Mouse (Mus musculus): ENCODE measurements around the gene Kif17.
A peak's percentile ranks its signal among the peaks of the same experiment; 100 is the strongest.

The Kif17 gene

GRCm38 (mm10) chr4:138250088-138250960, at the start of gene Kif17, which contains the start of gene Sh2d5:
Gene Kif17, plus strand, starts transcription at chr4:138250435.
Gene Sh2d5, plus strand, starts transcription at chr4:138250403.
- peak; percentile 74 for DNase-seq (ENCODE audit: low read depth, low spot score)

GRCm38 (mm10) chr4:138200769-138201168, 49.5 kb upstream of the Kif17 start:
- DNase-seq (ENCODE audit: low read depth, low spot score) = no peak

GRCm38 (mm10) chr4:138201696-138202095, 48.5 kb upstream of the Kif17 start:
- no peak for DNase-seq (ENCODE audit: low read depth, low spot score)

DNA sequence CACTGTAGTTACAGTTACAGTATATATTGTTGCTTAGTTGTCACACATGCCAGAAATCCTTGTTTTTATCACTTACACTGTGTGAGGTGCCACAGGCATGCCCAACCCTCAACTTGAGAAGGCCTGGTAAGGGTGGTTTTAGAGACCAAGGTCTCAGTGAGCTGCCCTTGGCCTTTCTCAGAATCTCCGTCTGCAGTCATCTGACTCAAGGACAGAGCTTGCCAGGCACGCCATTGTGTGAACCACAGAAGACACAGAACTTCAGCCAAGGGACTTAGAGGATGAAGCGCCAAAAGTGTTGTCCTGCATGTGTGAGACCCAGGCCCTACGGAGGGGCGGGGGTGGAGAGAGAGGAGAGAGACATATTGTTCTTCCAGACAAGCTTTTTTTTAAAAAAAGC, 40.1 kb upstream of the Kif17 start:
- DNase-seq (ENCODE audit: low read depth, low spot score) = no peak

GRCm38 (mm10) chr4:138213861-138214260, 36.4 kb upstream of the Kif17 start:
- DNase-seq (ENCODE audit: low read depth, low spot score) = no peak

- peak; percentile 13 for DNase-seq (ENCODE audit: low read depth, low spot score)
These were observed 34.5 kb upstream of the Kif17 start for GRCm38 (mm10) chr4:138215671-138216199.

GRCm38 (mm10) chr4:138216200-138216890, 33.9 kb upstream of the Kif17 start, which contains the start of gene Hp1bp3:
Gene Hp1bp3, plus strand, starts transcription at chr4:138216296.
- DNase-seq (ENCODE audit: low read depth, low spot score) = peak; percentile 60

- DNase-seq (ENCODE audit: low read depth, low spot score) = peak; percentile 94
These were observed 33.3 kb upstream of the Kif17 start for GRCm38 (mm10) chr4:138216891-138217392.

GRCm38 (mm10) chr4:138217441-138217840, 32.8 kb upstream of the Kif17 start:
- DNase-seq (ENCODE audit: low read depth, low spot score) = no peak

GRCm38 (mm10) chr4:138217951-138218685, 32.1 kb upstream of the Kif17 start:
- no peak for DNase-seq (ENCODE audit: low read depth, low spot score)

GRCm38 (mm10) chr4:138219331-138219730, 30.9 kb upstream of the Kif17 start:
- DNase-seq (ENCODE audit: low read depth, low spot score) = no peak

DNA sequence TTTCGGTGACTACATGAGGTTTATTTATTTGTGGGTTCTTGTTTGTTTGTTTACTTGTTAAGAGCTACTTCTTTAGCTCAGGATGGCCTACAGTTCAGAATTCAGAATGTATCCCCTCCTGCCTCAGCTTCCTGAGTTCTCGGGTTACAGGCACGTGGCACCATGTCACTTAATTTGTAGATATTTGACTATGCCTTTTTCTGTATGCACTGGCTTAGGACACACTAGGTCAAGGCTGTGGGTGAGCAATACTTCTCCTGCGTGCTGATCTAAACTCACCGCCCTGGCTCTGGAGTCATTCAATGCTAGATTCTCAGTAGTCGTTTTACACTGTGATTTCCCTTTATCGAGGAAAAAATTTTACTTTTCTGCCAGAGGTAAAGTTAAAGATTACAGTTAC, 29.5 kb upstream of the Kif17 start:
- no peak for DNase-seq (ENCODE audit: low read depth, low spot score)

DNA sequence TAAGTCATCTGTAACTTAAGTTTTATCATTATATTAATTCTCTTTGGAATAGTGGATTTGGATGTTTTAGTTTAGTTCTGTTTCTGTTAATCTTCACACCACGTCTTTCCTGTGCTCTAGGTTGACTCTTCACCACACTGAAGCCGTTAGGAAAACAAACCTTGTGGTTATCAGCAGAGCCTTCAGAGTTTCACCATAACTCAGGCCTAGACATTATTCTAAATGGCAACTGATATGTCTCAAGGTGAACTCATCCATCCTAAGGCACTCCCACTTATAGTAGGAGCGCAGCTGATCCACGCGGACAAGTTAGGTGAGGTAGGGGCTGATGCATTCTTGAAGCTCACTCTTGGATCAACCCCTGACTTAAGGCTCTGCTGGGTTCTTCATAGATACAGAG, 28.8 kb upstream of the Kif17 start:
- DNase-seq (ENCODE audit: low read depth, low spot score) = no peak

- DNase-seq (ENCODE audit: low read depth, low spot score) = no peak
These were observed 27.8 kb upstream of the Kif17 start for GRCm38 (mm10) chr4:138222396-138222795.

DNA sequence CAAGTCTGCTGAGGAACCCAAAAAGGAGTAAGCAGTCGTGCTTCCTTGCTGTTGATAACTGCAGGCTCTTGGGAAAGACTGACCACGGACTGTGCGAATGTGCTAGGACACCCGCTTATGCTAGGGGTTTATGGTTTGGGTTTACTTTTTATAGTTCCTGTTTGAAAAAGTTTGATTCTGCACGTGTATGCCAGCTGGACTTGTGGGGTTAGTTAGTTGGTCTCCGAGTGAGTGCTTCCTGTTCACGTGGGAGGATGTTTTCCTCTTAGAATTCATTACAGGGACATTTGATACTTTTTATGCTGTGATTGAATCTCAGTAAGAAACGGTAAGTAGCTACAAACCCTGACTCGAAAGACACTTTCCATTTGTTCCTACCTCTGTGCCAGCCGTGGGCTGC, 26.6 kb upstream of the Kif17 start:
- DNase-seq (ENCODE audit: low read depth, low spot score) = no peak

DNA sequence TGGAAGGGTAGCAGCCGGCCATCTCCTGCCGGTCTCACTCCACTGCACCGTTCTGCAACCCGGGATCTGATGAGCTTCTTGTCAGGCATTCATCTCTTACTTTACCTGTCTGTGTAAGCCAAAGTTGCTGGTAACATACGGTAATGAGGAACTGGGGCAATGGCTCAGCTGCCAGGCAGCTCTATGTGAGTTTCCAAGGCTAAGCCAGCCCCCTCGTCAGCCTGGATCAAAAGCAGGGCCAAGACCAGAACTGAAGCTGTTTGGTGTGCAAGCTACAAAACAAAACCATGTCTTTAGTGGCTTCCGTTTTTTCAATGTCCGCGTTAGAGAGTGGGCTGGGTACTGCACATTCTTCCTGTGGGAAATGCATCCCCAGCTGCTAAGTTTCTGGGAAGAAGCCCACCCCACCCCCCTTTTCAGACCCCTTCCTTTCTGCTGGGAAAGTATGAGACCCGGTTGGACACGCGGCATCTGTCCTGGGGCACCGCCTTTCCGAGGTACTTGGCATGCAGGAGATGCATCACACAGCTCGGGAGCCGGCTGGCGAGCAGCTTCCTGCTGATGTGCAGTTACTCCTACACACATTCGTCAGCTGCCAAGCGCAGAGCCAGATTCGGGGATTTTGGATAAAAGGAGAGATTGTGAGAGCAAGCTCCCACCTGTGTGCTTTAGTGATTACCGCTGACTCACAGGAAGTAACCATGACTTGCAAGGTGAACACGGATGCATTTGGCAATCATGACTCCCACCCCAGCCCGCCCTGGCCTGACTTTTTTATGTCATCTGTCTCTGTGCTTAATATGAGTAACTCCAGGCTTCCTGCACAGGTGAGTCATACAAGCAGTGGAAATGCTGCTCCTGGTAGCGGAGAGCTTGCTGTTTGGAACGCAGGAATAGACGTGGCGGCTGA, 3.2 kb upstream of the Kif17 start:
- no peak for DNase-seq (ENCODE audit: low read depth, low spot score)

DNA sequence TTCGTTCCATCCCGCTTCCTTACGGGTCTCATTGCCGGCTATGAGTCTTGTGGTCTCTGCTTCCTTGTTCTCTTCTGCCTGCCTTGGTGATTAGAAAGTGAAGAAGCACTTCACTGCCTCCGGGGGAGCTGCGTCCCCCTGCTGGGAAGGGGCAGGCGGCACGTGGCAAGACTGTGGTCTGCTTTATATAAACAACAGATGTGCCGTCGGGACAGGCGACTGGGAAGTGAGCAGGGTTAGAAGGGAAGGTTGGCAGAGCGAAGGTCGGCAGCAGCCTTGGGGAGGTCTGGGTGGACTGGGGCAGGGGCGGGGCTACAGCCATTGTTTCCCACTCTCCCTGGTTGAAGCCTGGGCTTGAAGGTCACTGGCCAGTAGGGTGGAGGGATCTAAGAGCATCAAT, 1.6 kb downstream of the Kif17 start:
- no peak for DNase-seq (ENCODE audit: low read depth, low spot score)

- DNase-seq (ENCODE audit: low read depth, low spot score) = no peak
These were observed 2.0 kb downstream of the Kif17 start for GRCm38 (mm10) chr4:138252231-138252630.

DNA sequence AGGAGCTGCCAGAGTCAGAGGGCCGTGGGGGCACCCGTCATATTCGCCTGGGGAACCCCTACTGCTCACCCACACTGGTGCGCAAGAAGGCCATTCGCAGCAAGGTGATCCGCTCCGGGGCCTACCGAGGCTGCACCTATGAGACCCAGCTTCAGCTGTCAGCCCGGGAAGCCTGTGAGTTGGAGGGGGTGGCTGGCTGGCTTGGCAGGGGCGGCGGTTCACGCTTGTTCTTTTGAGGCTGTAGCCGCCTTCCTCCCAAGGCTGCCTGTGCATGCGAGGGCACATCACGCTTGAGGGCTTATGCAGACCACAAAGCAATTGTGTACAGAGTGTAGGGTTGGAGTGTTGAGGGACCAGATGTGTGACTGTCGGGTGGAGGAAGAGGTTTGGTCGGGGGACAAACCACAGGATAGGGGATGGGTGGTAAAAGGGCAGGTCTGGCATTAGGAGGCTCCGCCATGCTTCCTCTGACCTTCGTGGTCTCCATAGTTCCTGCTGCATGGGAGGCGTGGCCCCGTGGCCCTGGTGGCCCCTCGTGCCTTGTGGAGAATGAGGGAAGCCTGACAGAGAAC, 7.0 kb downstream of the Kif17 start:
- DNase-seq (ENCODE audit: low read depth, low spot score) = no peak

DNA sequence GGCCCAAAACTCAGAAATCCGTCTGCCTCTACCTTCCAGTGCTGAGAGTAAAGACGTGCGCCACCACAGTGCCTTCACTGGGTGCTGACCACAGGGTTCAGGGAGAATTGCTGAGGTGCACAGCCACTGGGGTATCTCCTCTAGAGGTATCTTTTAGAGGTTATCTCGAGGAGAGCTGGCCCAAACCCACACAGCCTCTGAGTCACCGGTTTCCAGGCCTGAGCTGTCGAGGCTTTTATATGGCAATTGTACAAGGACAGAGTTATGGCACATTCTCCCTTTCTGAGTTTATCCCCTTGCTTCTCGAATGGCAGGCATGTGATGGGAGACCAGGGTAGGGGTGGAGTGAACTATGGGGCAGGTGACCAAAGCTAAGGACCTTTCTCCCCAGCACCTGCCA, 8.4 kb downstream of the Kif17 start:
- DNase-seq (ENCODE audit: low read depth, low spot score) = no peak
